Mouse (Mus musculus) forebrain, embryonic 14.5 days (tissue): ENCODE measurements at regions not wholly inside any gene's neighbourhood (a gene's known extent, or its start where the extent isn't known, plus 50 kb on each side); places are given as distances from the start of the nearest gene placed in this dataset.

ENCODE experiments used
- ATAC-seq: fragments of 200-750 bp; cut with Nextera tagmentation; 2 replicates; pipeline ENCODE4 v1.8.0; 2017; ENCODE audit warnings: mild to moderate bottlenecking, moderate library complexity
- DNase-seq: peaks from one replicate; pipeline ENCODE4 v3.0.0-alpha.2; 2015; ENCODE audit warnings: low spot score
- H3K27ac ChIP-seq: fragments of 300-500 bp; sonication (generic); 2 replicates; pipeline ENCODE4 v1.5.1; 2014; ENCODE audit warnings: low read depth, mild to moderate bottlenecking, control low read depth, low read length, moderate library complexity
- H3K27me3 ChIP-seq: fragments of 300-500 bp; sonication (generic); replicated peaks from 2 replicates; pipeline ENCODE4 v1.6.1; 2014; ENCODE audit warnings: low read length, control low read depth, mixed read lengths; ENCODE audit not compliant: control insufficient read depth, insufficient read depth
- H3K36me3 ChIP-seq: fragments of 300-500 bp; sonication (generic); 2 replicates; pipeline ENCODE4 v1.6.1; 2014; ENCODE audit warnings: low read length, control low read depth; ENCODE audit not compliant: control insufficient read depth, insufficient read depth
- H3K4me1 ChIP-seq: fragments of 300-500 bp; sonication (generic); 2 replicates; pipeline ENCODE4 v1.6.1; 2014; ENCODE audit warnings: antibody characterized with exemption, low read length, control low read depth; ENCODE audit not compliant: control insufficient read depth, insufficient read depth
- H3K4me2 ChIP-seq: fragments of 300-500 bp; sonication (generic); 2 replicates; pipeline ENCODE4 v1.6.1; 2014; ENCODE audit warnings: mild to moderate bottlenecking, control low read depth, low read length
- H3K4me3 ChIP-seq: fragments of 300-500 bp; sonication (generic); 2 replicates; pipeline ENCODE4 v1.5.1; 2014; ENCODE audit warnings: low read depth, low read length, control low read depth
- H3K9ac ChIP-seq: fragments of 300-500 bp; sonication (generic); 2 replicates; pipeline ENCODE4 v1.6.1; 2014; ENCODE audit warnings: mild to moderate bottlenecking, low read length, control low read depth, moderate library complexity
- H3K9me3 ChIP-seq: fragments of 300-500 bp; sonication (generic); replicated peaks from 2 replicates; pipeline ENCODE4 v1.6.1; 2016; ENCODE audit warnings: low read length, control low read depth, mixed read lengths; ENCODE audit not compliant: control insufficient read depth
- WGBS: fragments of 180-500 bp; shearing (Covaris S2); extraction: QIAGEN DNeasy Blood & Tissue Kit; methylation state at CpG from one replicate; pipeline ENCODE4 v1.1.7; 2014; 5-methylcytosine and 5-hydroxymethylcytosine counted together

GRCm38 (mm10) chrX:61432276-61432675 is 246.9 kb upstream of the Cdr1 start:
- no peak overlapping the region for H3K27ac ChIP-seq
- no peaks in the 10 kb centered on the region for H3K36me3 ChIP-seq
- no peak overlapping the region for H3K4me2 ChIP-seq
- H3K4me3 ChIP-seq: no peak overlapping the region
- ATAC-seq (no peak), DNase-seq (no peak)
- H3K9ac ChIP-seq: no peak overlapping the region
- no peaks in the 10 kb centered on the region for H3K9me3 ChIP-seq
- WGBS: 68% methylated on average over 1 of the region's 1 CpGs
- H3K4me1 ChIP-seq: no peaks in the 10 kb centered on the region
- H3K27me3 ChIP-seq: no peaks in the 10 kb centered on the region

GRCm38 (mm10) chrX:61425316-61425715 is 240.0 kb upstream of the Cdr1 start:
- no peak for DNase-seq
- no peak overlapping the region for H3K27ac ChIP-seq
- no peak overlapping the region for H3K4me2 ChIP-seq
- no peak overlapping the region for H3K4me3 ChIP-seq
- H3K9me3 ChIP-seq: no peaks in the 10 kb centered on the region
- no peaks in the 10 kb centered on the region for H3K27me3 ChIP-seq
- H3K36me3 ChIP-seq: no peaks in the 10 kb centered on the region
- no peak for ATAC-seq
- no peak overlapping the region for H3K9ac ChIP-seq
- no peaks in the 10 kb centered on the region for H3K4me1 ChIP-seq

- Histone ChIP-seq H3K4me2 (no peak overlapping the region), H3K27ac (no peak overlapping the region), H3K9me3 (no peaks in the 10 kb centered on the region), H3K4me1 (no peaks in the 10 kb centered on the region), H3K4me3 (no peak overlapping the region), H3K9ac (no peak overlapping the region), H3K27me3 (no peaks in the 10 kb centered on the region), H3K36me3 (no peaks in the 10 kb centered on the region)
- peak; percentile 78 for DNase-seq
- peak; percentile 97 for ATAC-seq
Observed at GRCm38 (mm10) chrX:61393154-61393553, 207.8 kb upstream of the Cdr1 start.

GRCm38 (mm10) chrX:61391627-61392026 is 206.3 kb upstream of the Cdr1 start:
- Histone ChIP-seq H3K27ac (no peak overlapping the region), H3K9ac (no peak overlapping the region), H3K4me3 (no peak overlapping the region), H3K36me3 (no peaks in the 10 kb centered on the region), H3K9me3 (no peaks in the 10 kb centered on the region), H3K4me2 (no peak overlapping the region), H3K27me3 (no peaks in the 10 kb centered on the region), H3K4me1 (no peaks in the 10 kb centered on the region)
- DNase-seq: no peak
- whole genome bisulfite sequencing: 60% methylated on average over 3 of the region's 3 CpGs
- no peak for ATAC-seq
